Mouse (Mus musculus) liver, embryonic 16.5 days (tissue): ENCODE results near the gene Xpnpep3. TPM values are rescaled to one million over a fixed set of nuclear protein-coding genes. Genes with fewer than 3 reads are reported as not detected.
A peak's percentile ranks its signal among the peaks of the same experiment; 100 is the strongest.
"Not testable (repeated sequence)": the region's sequence is repeated elsewhere in the genome, so short reads cannot be mapped to it uniquely, and the experiment has no call there.

ENCODE experiments used
- ATAC-seq: fragments of 200-750 bp; cut with Nextera tagmentation; 2 replicates; pipeline ENCODE4 v1.8.0; 2017; ENCODE audit warnings: low read depth, mild to moderate bottlenecking, moderate number of reproducible peaks, moderate library complexity
- H3K27ac ChIP-seq: fragments of 300-500 bp; sonication (generic); 2 replicates; pipeline ENCODE4 v1.5.1; 2014; ENCODE audit warnings: mild to moderate bottlenecking, low read length
- H3K27me3 ChIP-seq: fragments of 300-500 bp; sonication (generic); 2 replicates; pipeline ENCODE4 v1.6.1; 2014; ENCODE audit warnings: low read depth, low read length, mixed read lengths; ENCODE audit not compliant: control insufficient read depth, insufficient read depth
- H3K36me3 ChIP-seq: fragments of 300-500 bp; sonication (generic); 2 replicates; pipeline ENCODE4 v1.6.1; 2014; ENCODE audit warnings: mild to moderate bottlenecking; ENCODE audit not compliant: control insufficient read depth, insufficient read depth
- H3K4me1 ChIP-seq: fragments of 300-500 bp; sonication (generic); 2 replicates; pipeline ENCODE4 v1.6.1; 2014; ENCODE audit warnings: low read depth, low read length, mixed read lengths; ENCODE audit not compliant: control insufficient read depth
- H3K4me2 ChIP-seq: fragments of 300-500 bp; sonication (generic); 2 replicates; pipeline ENCODE4 v1.6.1; 2014; ENCODE audit warnings: low read depth, low read length, mixed read lengths
- H3K4me3 ChIP-seq: fragments of 300-500 bp; sonication (generic); 2 replicates; pipeline ENCODE4 v1.5.1; 2014; ENCODE audit warnings: low read depth, mild to moderate bottlenecking, low read length
- H3K9ac ChIP-seq: fragments of 300-500 bp; sonication (generic); 2 replicates; pipeline ENCODE4 v1.6.1; 2014; ENCODE audit warnings: low read depth, low read length
- H3K9me3 ChIP-seq: fragments of 300-500 bp; sonication (generic); replicated peaks from 2 replicates; pipeline ENCODE4 v1.6.1; 2016; ENCODE audit warnings: low read length; ENCODE audit not compliant: control insufficient read depth
- WGBS: fragments of 180-500 bp; shearing (Covaris S2); extraction: QIAGEN DNeasy Blood & Tissue Kit; methylation state at CpG from one replicate; pipeline ENCODE4 v1.1.7; 2014; ENCODE audit not compliant: insufficient replicate concordance; 5-methylcytosine and 5-hydroxymethylcytosine counted together
- polyA plus RNA-seq: library from polyadenylated mRNA; unstranded; fragments of >200 nt; fragmentation: Nextera tagmentation; extraction: Ambion mirVana; gene quantifications from 2 replicates; pipeline ENCODE4 v1.2.1, GENCODE M21; 2015

The Xpnpep3 gene
- polyA plus RNA-seq, 1 experiment from 2014 or later: 6.6 TPM

GRCm38 (mm10) chr15:81378845-81379244 is 21.1 kb upstream of the Xpnpep3 start:
- no peak overlapping the region for H3K4me2 ChIP-seq
- no peaks in the 10 kb centered on the region for H3K9me3 ChIP-seq
- H3K4me1 ChIP-seq: no peaks in the 10 kb centered on the region
- H3K27me3 ChIP-seq: no peaks in the 10 kb centered on the region
- no peak overlapping the region for H3K4me3 ChIP-seq
- 62% methylated on average over 2 of the region's 2 CpGs for WGBS
- ATAC-seq: no peak
- H3K9ac ChIP-seq: no peak overlapping the region
- H3K36me3 ChIP-seq: peaks cover 11% of the 10 kb centered on the region
- H3K27ac ChIP-seq: no peak overlapping the region

GRCm38 (mm10) chr15:81386327-81386726 is 13.6 kb upstream of the Xpnpep3 start:
- Histone ChIP-seq H3K4me2 (no peak overlapping the region), H3K4me3 (no peak overlapping the region), H3K27me3 (no peaks in the 10 kb centered on the region), H3K4me1 (no peaks in the 10 kb centered on the region; the same call in 1 of the 2 replicates), H3K36me3 (peaks cover 27% of the 10 kb centered on the region), H3K9ac (no peak overlapping the region), H3K27ac (no peak overlapping the region), H3K9me3 (no peaks in the 10 kb centered on the region)
- ATAC-seq: no peak
- 76% methylated on average over 5 of the region's 5 CpGs for WGBS

- H3K9ac ChIP-seq: no peak overlapping the region
- H3K4me2 ChIP-seq: no peak overlapping the region
- peaks cover 13% of the 10 kb centered on the region for H3K4me1 ChIP-seq
- no peak overlapping the region for H3K4me3 ChIP-seq
- H3K36me3 ChIP-seq: peaks cover 2% of the 10 kb centered on the region; the same call in 1 of the 2 replicates
- no peak overlapping the region for H3K27ac ChIP-seq
- ATAC-seq: no peak
- no peaks in the 10 kb centered on the region for H3K27me3 ChIP-seq
- no peaks in the 10 kb centered on the region for H3K9me3 ChIP-seq
Observed at GRCm38 (mm10) chr15:81392997-81393396, 6.9 kb upstream of the Xpnpep3 start.

GRCm38 (mm10) chr15:81394211-81394915 is 5.6 kb upstream of the Xpnpep3 start:
- Histone ChIP-seq H3K4me1 (peaks cover 19% of the 10 kb centered on the region), H3K27ac (no peak overlapping the region), H3K4me2 (no peak overlapping the region), H3K9me3 (no peaks in the 10 kb centered on the region), H3K9ac (no peak overlapping the region), H3K27me3 (no peaks in the 10 kb centered on the region), H3K4me3 (no peak overlapping the region), H3K36me3 (peaks cover 2% of the 10 kb centered on the region; the same call in 1 of the 2 replicates)
- no peak for ATAC-seq
- WGBS: 69% methylated on average over 8 of the region's 8 CpGs

GRCm38 (mm10) chr15:81398189-81398588 is 1.7 kb upstream of the Xpnpep3 start:
- Histone ChIP-seq H3K9ac (peak overlapping the region; percentile 95), H3K27me3 (no peaks in the 10 kb centered on the region), H3K4me1 (peaks cover 27% of the 10 kb centered on the region), H3K27ac (no peak overlapping the region), H3K9me3 (no peaks in the 10 kb centered on the region), H3K4me3 (peak overlapping the region; percentile 96), H3K36me3 (no peaks in the 10 kb centered on the region), H3K4me2 (peak overlapping the region; percentile 97)
- ATAC-seq: no peak

- no peaks in the 10 kb centered on the region for H3K27me3 ChIP-seq
- no peaks in the 10 kb centered on the region for H3K36me3 ChIP-seq
- peak; percentile 17; the same call in 1 of the 2 replicates for ATAC-seq
- WGBS: under 1% methylated on average over 21 of the region's 21 CpGs
- peak overlapping the region; percentile 97 for H3K4me2 ChIP-seq
- H3K4me3 ChIP-seq: peak overlapping the region; percentile 96
- H3K9ac ChIP-seq: peak overlapping the region; percentile 95
- no peaks in the 10 kb centered on the region for H3K9me3 ChIP-seq
- H3K27ac ChIP-seq: peak overlapping the region; percentile 95
- H3K4me1 ChIP-seq: peaks cover 27% of the 10 kb centered on the region
Observed at GRCm38 (mm10) chr15:81399297-81399637, 671 bp upstream of the Xpnpep3 start.

GRCm38 (mm10) chr15:81405008-81405407 is 5.1 kb downstream of the Xpnpep3 start:
- no peaks in the 10 kb centered on the region for H3K9me3 ChIP-seq
- no peak for ATAC-seq
- H3K4me3 ChIP-seq: no peak overlapping the region
- H3K27me3 ChIP-seq: no peaks in the 10 kb centered on the region
- no peak overlapping the region for H3K27ac ChIP-seq
- no peaks in the 10 kb centered on the region for H3K36me3 ChIP-seq
- no peak overlapping the region for H3K4me2 ChIP-seq
- 82% methylated on average over 3 of the region's 3 CpGs for WGBS
- peaks cover 8% of the 10 kb centered on the region for H3K4me1 ChIP-seq
- H3K9ac ChIP-seq: no peak overlapping the region

- WGBS: 78% methylated on average over 1 of the region's 1 CpGs
- Histone ChIP-seq H3K4me2 (no peak within 1 kb of the TSS), H3K27ac (no peak within 1 kb of the TSS), H3K9me3 (no peaks in the 10 kb centered on the region), H3K4me3 (no peak within 1 kb of the TSS), H3K9ac (no peak within 1 kb of the TSS), H3K27me3 (no peaks in the 10 kb centered on the region), H3K4me1 (no peaks in the 10 kb centered on the region), H3K36me3 (no peaks in the 10 kb centered on the region)
- ATAC-seq: no peak
Observed at GRCm38 (mm10) chr15:81408199-81408598, 8.3 kb downstream of the Xpnpep3 start, which contains the start of gene Dnajb7. TSS of gene Dnajb7 (minus strand) at chr15:81408299.

- 8% methylated on average over 22 of the region's 22 CpGs for WGBS
- ATAC-seq: peak; percentile 89
- Histone ChIP-seq H3K4me1 (peaks cover 20% of the 10 kb centered on the region), H3K4me3 (peak overlapping the region; percentile 30), H3K4me2 (peak overlapping the region; percentile 54), H3K27ac (peak overlapping the region; percentile 55; the same call in 1 of the 2 replicates)
- not testable (repeated sequence) for H3K27me3 ChIP-seq, H3K9ac ChIP-seq, H3K36me3 ChIP-seq, H3K9me3 ChIP-seq
Observed at GRCm38 (mm10) chr15:81416763-81417310, 16.9 kb downstream of the Xpnpep3 start.
